Mouse (Mus musculus) v-Abl transformed pro-B cells (cell line): Measurements from ENCODE around the gene Ppp4r2.

Source experiments
- in situ Hi-C, 2 experiments: fragments of 400-800 bp; cut with MboI; formaldehyde crosslinking; loops; one replicate each; pipeline ENCODE4 v1.15.1; 2025; ENCODE audit not compliant: unreplicated experiment in 2 of 2

Ppp4r2 gene

DNA sequence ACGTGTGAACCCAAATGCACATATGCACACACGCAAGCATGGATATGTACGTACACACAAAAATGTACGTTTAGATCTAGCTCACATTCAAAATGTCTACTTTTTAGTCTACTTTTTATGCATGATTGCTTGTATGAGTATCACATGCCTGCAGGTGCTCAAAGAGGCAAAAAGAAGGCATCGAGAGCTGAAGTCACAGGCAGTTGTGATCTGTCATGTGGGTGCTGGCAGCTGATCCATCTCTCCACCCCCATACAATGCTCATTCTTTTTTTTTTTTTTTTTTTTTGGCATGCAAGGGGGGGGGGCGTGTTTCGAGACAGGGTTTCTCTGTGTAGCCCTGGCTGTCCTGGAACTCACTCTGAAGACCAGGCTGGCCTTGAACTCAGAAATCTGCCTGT, 4.9 kb upstream of the Ppp4r2 start:
- in situ Hi-C loops: loop anchor here (25.0 kb wide), 2 partner anchors 541 to 1166 kb away; partner anchors contain the start of genes Eif4e3 (in 2 of the 2), Gm20696 (in 2 of the 2) and Rybp (in 2 of the 2)

DNA sequence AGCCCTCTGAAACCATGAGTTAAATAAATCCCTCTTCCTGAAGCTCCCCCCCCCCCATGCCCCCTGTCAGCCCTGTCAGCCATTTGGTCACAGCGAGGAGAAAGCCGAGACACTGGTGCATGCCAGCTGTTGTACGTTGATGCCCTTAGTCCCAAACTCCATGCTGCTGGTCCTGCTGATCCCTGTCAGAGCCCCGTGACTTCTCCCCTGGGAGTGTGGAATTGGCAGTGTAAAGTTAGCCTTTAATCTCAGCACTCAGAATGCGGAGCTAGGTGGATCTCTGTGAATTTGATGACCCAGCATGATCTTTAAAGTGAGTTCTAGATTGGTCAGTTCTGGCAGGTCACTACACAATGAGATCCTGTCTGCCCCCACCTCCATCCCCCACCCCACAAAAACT, 3.7 kb upstream of the Ppp4r2 start:
- in situ Hi-C loops: loop anchor here (10.0 to 25.0 kb wide), 3 partner anchors 155 to 1167 kb away; partner anchors contain the start of genes Eif4e3 (in 2 of the 2), Gm20696 (in 2 of the 2), Rybp (in 2 of the 2) and Shq1 (in 1 of the 2)

DNA sequence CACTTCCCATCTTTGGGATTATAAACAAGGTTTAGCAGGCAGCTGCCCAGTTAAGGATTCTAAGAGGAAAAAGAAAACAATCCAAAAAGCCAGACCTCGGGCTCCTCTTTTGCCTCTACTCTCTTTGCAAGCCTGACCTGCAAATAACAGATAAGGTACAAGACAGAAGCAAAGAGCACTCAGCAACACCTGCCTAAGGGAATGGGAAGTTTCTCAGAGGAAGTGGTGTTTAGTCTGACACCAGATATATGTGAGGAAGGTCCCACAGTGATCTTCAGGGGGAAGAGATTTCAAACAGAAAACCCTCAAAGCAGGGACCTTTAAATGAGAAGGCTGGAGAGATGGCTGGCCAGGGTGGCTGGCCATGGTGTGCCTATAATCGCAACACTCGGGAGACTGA, 2.2 kb upstream of the Ppp4r2 start:
- in situ Hi-C loops: loop anchor here (10.0 to 25.0 kb wide), 3 partner anchors 156 to 1169 kb away; partner anchors contain the start of genes Eif4e3 (in 2 of the 2), Gm20696 (in 2 of the 2), Rybp (in 2 of the 2) and Shq1 (in 1 of the 2)

DNA sequence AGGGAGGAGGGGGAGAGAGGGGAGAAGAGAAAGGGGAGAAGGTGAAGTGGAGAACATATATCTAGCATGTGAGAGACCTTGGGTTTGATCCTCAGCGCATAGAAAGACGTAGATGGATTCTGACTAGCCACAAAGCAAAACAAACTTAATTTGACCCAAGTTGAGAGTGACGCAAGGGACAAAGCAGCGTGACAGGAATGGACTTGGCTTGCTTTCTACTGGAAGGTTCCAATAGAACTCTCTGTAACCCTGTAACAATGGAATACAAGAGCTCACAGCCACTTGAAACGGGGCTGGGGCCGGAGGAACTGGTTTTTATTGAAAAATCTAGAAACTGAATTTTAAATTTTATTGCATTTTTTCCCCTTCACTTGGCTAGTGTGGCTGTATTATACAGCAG, 1.7 kb upstream of the Ppp4r2 start:
- in situ Hi-C loops: loop anchor here (10.0 to 25.0 kb wide), 3 partner anchors 157 to 1169 kb away; partner anchors contain the start of genes Eif4e3 (in 2 of the 2), Gm20696 (in 2 of the 2), Rybp (in 2 of the 2) and Shq1 (in 1 of the 2)

DNA sequence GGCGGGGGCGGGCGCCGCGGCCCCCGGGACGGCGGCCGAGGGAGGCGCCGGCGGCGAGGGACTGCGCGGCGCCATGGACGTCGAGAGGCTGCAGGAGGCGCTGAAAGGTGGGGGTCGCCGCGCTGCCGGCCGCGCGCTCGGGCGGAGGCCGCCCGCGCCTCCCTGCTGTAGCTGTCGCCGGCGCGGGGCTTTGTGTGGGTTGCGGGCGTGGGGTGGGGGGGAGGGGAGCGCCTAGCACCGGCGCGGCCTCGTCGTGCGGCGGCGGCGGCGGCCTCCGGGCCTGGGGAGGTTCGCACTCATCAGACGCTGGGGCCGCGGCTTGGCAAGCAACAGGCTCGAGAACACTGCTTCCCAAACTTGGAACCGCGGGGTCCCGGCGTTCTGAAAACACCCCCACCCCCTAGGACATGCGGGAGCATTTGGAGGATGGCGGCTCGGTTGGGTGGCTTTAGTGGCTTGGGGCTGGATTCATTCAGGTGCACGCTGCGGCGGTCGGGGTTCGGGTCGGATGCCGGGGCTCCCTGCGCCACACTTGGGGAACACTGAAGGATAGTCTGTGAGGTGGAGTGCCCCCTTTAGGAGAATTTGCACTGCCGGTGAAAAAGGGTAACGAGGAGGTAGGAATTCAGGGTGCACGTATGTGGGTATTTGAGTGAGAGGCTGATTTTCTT, 524 bp downstream of the Ppp4r2 start:
- in situ Hi-C loops: loop anchor here (10.0 to 25.0 kb wide), 3 partner anchors 159 to 1172 kb away; partner anchors contain the start of genes Eif4e3 (in 2 of the 2), Gm20696 (in 2 of the 2), Rybp (in 2 of the 2) and Shq1 (in 1 of the 2)

DNA sequence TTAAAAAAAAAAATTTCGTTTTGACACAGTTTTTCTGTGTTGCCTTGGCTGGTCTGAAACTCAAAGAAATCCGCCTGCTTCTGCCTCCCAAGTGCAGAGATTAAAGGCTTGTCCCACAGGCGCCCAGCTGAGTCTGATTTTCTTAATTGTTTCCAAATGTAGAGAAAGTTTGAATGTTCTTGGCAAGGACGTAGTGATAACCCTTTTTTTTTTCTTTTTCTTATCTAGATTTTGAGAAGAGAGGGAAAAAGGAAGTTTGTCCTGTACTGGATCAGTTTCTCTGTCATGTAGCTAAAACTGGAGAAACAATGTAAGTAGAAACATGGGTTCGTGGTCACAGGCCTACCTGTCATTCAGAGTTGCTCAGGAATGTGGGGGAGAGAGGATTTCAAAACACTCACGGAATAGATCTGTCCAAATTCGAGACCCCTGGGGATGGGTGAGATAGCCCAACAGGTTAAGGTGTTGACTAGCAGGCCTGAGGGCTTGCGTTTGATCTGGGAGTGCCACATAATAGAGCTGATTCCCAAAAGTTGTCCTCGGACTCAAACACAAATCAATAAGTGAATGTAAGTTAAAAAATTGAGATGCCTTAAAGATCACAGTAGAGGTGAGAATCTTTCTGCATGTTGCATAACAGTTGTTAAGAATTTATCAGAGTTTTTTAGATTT, 1.2 kb downstream of the Ppp4r2 start:
- in situ Hi-C loops: loop anchor here (5.0 to 25.0 kb wide), 4 partner anchors 72 to 1172 kb away; partner anchors contain the start of genes Eif4e3 (in 2 of the 2), Gm20696 (in 2 of the 2), Rybp (in 2 of the 2) and Shq1 (in 1 of the 2)

DNA sequence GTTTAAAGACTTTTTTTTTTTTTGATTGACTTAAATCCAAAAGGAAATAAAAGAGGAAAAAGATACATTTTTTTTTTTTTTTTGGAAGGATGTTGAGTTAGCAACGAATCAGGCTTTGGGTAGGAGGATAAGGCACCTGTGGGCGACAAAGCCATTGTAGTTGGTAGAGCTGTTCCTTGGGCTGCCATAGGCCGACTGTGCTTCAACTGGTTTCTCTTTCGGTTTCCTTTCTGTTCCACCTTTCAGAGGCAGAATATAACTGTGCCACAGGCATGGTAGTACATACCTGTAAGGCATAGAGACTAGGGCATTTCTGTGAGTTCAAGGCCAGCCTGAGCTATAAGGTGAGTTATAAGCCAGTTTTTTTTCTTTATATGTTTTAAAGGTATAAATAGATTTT, 11.6 kb downstream of the Ppp4r2 start:
- in situ Hi-C loops: loop anchor here (25.0 kb wide), 2 partner anchors 558 to 1183 kb away; partner anchors contain the start of genes Eif4e3 (in 2 of the 2), Gm20696 (in 2 of the 2) and Rybp (in 2 of the 2)

DNA sequence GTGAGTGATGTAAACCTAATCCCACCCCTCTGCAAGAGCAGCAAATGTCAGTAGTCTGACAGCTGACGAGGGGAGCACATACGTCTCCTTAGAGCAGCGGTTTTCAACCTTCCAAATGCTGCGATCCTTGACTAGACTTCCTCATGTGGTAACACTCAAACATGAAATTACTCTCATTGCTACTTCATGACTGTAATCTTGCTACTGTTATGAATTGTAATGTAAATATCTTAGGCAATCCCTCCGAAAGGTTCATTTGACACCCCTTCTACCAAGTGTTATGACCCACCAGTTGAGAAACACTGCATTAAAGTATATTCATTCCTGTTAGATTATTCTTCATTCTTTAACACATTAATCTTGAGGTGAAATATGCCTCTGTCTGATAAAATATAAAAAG, 13.8 kb downstream of the Ppp4r2 start:
- in situ Hi-C loops: loop anchor here (25.0 kb wide), 2 partner anchors 560 to 1185 kb away; partner anchors contain the start of genes Eif4e3 (in 2 of the 2), Gm20696 (in 2 of the 2) and Rybp (in 2 of the 2)

DNA sequence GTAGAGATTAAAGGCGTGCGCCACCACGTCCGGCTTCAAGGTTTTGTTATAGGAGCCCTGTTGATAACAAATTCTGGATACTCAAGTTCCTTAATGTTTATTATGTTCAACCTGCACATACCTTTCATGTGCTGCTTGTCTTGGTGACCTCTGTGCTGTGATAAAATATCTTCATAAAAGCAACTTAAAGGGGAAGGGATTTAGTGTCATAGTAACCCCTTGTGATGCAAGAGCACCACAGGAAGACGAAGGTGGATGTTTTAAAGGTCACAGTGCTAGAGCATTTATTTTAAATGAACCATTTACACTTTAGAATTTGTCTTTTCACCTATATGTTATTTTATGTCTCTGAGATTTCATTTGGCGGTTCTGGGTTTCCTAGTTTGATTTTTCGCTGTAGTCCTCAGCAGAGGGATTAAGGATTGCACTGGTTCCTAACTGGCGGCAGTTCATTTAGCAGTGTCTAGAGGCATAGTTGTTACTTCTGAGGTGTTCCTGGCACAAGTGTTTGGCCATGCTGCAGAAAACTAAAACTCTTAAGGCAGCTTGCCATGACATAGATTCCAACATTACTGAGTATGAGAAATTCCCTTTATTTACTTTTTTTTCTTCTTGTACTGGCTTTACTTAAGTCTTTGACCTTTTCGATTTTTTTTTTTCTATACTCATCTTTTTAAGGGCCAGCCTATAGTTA, 15.4 kb downstream of the Ppp4r2 start:
- in situ Hi-C loops: loop anchor here (25.0 kb wide), 2 partner anchors 562 to 1187 kb away; partner anchors contain the start of genes Eif4e3 (in 2 of the 2), Gm20696 (in 2 of the 2) and Rybp (in 2 of the 2)

DNA sequence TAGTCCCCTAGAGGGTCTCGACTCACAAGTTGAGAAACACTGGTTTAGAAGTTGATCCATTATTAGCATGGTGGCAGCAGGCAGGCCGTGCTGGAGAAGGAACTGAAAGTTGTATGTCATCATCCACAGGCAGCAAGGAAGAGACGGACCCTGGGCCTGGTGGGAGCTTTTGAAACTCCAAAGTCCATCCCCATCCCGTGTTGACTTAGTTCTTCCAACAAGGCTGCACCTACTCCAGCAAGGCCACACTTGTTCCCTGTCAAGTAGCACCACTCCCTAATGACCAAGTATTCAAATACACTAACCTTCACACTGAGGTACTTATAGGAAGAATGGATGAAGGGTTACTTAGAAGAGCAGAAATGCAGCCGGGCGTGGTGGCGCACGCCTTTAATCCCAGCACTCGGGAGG, 17.3 kb downstream of the Ppp4r2 start:
- in situ Hi-C loops: no loop called here

DNA sequence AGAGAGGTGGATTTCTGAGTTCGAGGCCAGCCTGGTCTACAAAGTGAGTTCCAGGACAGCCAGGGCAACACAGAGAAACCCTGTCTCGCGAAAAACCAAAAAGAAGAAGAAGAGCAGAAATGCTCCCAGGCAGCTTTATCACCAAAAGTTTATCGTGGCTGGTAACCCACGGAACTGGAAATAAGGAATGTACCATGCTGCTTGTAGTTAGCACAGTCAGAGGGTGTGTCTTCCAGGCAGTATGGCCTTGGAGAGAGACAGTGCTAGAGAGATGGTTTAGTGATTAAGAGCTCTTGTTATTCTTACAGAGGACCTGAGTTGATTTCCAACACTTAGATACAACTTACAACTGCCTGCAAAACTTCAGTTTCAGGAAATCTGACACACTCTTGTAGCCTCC, 17.7 kb downstream of the Ppp4r2 start:
- in situ Hi-C loops: no loop called here

DNA sequence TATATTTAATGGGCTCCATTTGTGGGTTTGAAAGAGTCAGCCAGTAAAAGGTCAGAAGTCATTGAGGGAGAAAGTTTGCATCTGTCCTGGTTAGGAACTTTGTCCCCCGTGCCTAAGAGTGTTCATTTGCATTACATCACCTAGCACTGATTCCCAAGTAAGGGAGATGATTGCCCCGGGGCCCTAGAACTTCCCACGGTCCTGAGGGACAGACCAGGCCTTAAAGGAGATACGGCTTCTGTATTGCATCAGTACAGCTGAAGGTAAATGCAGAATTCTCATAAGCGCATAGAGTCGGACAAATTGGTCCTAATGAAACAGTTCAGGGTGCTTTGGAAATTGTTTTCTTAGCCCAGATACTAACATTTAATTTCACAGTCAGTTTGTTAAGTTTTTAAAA, 31.9 kb downstream of the Ppp4r2 start:
- in situ Hi-C loops: loop anchor here in 1 of 2 experiments (10.0 kb wide), 1 partner anchor 1071 kb away; no protein-coding TSS in a partner anchor

DNA sequence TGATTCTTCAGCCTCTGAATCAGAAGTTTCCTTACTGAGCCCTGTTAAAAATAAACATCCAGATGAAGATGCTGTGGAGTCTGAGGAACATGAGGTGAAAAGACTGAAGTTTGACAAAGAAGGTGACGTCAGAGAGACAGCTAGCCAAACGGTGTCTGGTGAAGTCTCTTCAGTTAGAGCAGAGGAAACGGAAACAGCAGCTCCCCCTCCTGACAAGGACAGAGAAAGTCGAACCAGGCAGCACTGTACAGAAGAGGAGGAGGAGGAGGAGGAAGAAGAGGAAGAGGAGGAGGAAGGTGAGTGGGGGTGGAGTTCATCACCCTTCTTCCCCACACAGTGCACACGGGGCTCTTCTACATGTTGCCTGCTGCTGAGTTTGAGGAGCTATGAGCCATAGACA, 32.4 kb downstream of the Ppp4r2 start:
- in situ Hi-C loops: loop anchor here in 1 of 2 experiments (10.0 kb wide), 1 partner anchor 1071 kb away; no protein-coding TSS in a partner anchor

DNA sequence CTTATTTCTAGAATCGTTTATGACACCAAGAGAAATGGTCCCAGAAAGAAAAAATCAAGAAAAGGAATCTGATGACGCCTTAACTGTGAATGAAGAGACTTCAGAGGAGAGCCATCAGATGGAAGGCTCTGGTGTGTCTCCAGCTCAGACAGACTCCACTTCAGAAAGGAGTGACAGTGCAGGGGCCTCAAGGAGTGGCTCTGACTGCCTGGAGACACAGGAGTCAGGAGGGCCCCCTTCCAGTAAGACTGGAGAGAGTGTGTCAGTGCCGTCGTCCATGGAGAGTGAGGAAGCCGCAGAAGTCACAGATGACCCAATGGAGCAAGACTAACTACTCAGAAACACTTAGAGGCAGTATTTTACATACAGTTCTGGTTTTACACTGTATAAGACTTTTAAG, 32.8 kb downstream of the Ppp4r2 start:
- in situ Hi-C loops: loop anchor here in 1 of 2 experiments (10.0 kb wide), 1 partner anchor 1071 kb away; no protein-coding TSS in a partner anchor

DNA sequence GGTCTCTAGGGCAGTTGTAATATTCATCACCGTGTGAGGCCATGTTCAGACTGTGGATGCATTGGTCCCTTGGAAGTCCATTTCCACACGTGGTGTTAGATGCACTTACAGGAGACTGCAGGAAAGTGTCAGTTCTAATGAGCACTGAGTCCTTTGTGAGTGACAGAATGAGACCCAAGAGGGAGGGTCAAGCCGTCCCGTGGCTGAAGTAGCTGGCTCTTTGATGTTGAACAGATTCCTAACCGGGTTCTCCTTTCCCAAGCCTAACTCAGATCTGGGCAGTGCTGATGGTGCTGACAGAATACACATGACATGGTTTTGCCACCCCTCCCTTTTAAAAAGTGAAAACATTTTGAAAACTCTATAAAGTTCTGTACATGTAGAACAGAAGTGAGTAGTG, 35.4 kb downstream of the Ppp4r2 start:
- in situ Hi-C loops: loop anchor here in 1 of 2 experiments (10.0 kb wide), 1 partner anchor 1074 kb away; no protein-coding TSS in a partner anchor

DNA sequence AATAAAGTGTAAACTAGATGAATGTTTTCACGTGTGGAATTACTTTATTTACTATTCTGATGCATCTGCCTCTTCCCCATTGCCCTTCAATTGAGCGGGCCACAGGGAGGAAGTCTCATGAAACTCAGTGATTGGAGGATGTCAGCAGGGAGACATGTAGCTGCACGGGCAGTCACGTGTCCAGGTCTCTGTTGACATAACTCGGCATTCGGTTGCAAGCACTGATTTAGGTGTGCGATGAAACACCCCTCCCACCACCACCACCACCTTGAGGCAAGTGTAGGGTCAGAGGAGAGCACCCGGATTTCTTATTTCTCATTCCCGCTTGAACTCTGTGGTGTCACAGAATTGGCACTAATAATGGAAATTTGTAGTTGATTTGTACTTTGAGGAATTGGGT, 36.5 kb downstream of the Ppp4r2 start:
- in situ Hi-C loops: loop anchor here (5.0 to 10.0 kb wide), 4 partner anchors 198 to 1075 kb away; partner anchors contain the start of gene Shq1 (in 2 of the 2)

DNA sequence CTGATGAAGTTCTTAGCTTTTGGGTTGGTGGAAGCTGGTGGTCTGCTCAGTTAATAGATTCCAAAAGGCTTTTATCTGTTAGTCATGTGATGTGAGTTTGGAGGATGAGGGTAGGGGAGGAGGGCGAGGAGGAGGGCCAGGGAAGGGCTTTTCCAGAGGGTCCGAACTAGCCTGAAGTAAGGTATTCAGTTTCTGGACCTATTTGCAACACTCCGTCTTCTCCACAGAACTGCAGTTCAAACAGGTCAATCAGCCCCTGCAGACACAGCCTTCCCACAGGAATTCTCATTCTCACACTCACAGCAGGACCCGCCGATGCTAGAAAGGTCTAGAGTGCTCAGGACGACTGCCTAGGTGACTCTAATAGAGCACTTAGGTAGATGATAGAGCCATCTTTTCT, 39.8 kb downstream of the Ppp4r2 start:
- in situ Hi-C loops: loop anchor here (5.0 kb wide), 3 partner anchors 201 to 1071 kb away; partner anchors contain the start of gene Shq1 (in 2 of the 2)

DNA sequence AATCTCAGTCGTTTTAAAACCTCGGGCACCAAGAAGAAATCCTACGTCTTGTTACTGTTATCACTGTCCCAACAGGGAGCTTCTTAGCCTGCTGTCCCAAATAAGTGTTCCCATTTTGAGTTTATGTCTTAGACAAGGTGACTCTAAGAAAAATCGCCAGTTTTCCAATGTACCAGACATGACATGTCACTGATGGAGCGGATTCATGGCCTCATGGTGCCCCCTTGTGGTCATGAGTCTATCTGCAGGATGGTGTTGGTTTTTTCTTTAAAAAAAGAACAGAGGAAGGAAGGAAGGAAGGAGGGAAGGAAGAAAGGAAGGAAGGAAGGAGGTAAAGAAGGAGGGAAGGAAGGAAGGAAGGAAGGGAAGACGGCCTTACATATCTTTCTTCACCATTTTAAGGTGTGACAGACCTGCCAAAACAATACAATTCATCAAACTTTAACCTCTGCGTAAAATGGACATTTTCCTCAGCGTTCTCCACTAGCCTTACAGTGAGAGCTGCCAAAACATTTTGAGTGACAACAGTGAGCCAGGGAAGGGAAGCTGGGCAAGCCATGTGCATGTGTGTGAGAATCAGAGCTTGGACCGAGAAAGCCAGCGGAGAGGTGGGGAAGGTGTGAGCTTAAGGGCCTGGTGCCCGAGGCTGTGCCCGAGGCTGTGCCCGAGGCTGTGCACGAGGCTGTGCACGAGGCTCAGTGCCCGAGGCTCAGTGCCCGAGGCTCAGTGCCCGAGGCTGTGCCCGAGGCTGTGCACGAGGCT, 42.6 kb downstream of the Ppp4r2 start:
- in situ Hi-C loops: loop anchor here in 1 of 2 experiments (5.0 kb wide), 1 partner anchor 264 kb away; no protein-coding TSS in a partner anchor

DNA sequence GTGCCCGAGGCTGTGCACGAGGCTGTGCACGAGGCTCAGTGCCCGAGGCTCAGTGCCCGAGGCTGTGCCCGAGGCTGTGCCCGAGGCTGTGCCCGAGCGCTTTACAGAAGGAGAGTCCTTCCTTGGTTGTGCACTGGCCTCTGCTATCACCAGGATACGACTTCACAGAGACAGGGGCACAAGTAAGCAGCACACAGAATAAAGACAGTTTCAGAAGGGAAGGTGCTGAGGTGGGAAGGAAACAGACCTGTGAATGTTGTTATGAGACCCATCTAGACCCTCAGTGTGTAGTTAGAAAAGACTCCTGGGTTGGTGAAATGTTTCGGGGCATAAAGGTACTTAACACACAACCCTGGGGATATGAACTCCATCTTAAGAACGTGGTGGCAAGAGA, 43.2 kb downstream of the Ppp4r2 start:
- in situ Hi-C loops: loop anchor here in 1 of 2 experiments (5.0 kb wide), 1 partner anchor 264 kb away; no protein-coding TSS in a partner anchor
